Mouse (Mus musculus): ENCODE data around the gene Taf3. TPM values are rescaled to one million over a fixed set of nuclear protein-coding genes. Genes with fewer than 3 reads are reported as not detected.

Gene Taf3
- polyA plus RNA-seq (2016; fragmentation: Nextera tagmentation; extraction: Ambion mirVana) = 15.3 and 15.9 TPM in 2 replicates

- Histone ChIP-seq H3K27ac (peak within 1 kb of the TSS; percentile 64), H3K27me3 (no peaks in the 10 kb centered on the region), H3K4me1 (replicated peaks) (peaks cover 22% of the 10 kb centered on the region), H3K9me3 (no peaks in the 10 kb centered on the region), H3K4me3 (replicated peaks) (peak within 1 kb of the TSS; percentile 85), H3K4me2 (peak within 1 kb of the TSS; percentile 83), H3K36me3 (no peaks in the 10 kb centered on the region), H3K9ac (replicated peaks) (peak within 1 kb of the TSS; percentile 84)
- under 1% methylated on average over 36 of the region's 36 CpGs for WGBS
- peak; percentile 92 for ATAC-seq (ENCODE audit: insufficient number of reproducible peaks, insufficient read depth, low FRiP score, low TSS enrichment, low read depth)
These were observed at the start of gene Taf3 for GRCm38 (mm10) chr2:10048461-10048860. Gene Taf3 (minus strand): TSS chr2:10048596.

- WGBS = 88% methylated on average over 14 of the region's 14 CpGs
- Histone ChIP-seq H3K4me2 (no peak overlapping the region), H3K27ac (no peak overlapping the region), H3K9ac (replicated peaks) (no peak overlapping the region), H3K4me1 (replicated peaks) (no peaks in the 10 kb centered on the region), H3K9me3 (no peaks in the 10 kb centered on the region), H3K27me3 (no peaks in the 10 kb centered on the region), H3K36me3 (peaks cover 37% of the 10 kb centered on the region), H3K4me3 (replicated peaks) (no peak overlapping the region)
- no peak for ATAC-seq (ENCODE audit: insufficient number of reproducible peaks, insufficient read depth, low FRiP score, low TSS enrichment, low read depth)
These were observed 46.1 kb upstream of the Taf3 start for GRCm38 (mm10) chr2:10094327-10095100.

GRCm38 (mm10) chr2:10087256-10087850, 39.0 kb upstream of the Taf3 start:
- no peak for ATAC-seq (ENCODE audit: insufficient number of reproducible peaks, insufficient read depth, low FRiP score, low TSS enrichment, low read depth)
- Histone ChIP-seq H3K4me1 (replicated peaks) (no peaks in the 10 kb centered on the region), H3K9me3 (no peaks in the 10 kb centered on the region), H3K27me3 (no peaks in the 10 kb centered on the region), H3K27ac (no peak overlapping the region), H3K4me2 (no peak overlapping the region), H3K9ac (replicated peaks) (no peak overlapping the region), H3K4me3 (replicated peaks) (no peak overlapping the region), H3K36me3 (peaks cover 83% of the 10 kb centered on the region)
- 84% methylated on average over 8 of the region's 8 CpGs for WGBS

GRCm38 (mm10) chr2:10082737-10083136, 34.3 kb upstream of the Taf3 start:
- ATAC-seq (ENCODE audit: insufficient number of reproducible peaks, insufficient read depth, low FRiP score, low TSS enrichment, low read depth) = no peak
- Histone ChIP-seq H3K4me2 (no peak overlapping the region), H3K36me3 (peaks cover 38% of the 10 kb centered on the region), H3K27ac (no peak overlapping the region), H3K9ac (replicated peaks) (no peak overlapping the region), H3K4me1 (replicated peaks) (peaks cover 24% of the 10 kb centered on the region), H3K4me3 (replicated peaks) (no peak overlapping the region), H3K9me3 (no peaks in the 10 kb centered on the region), H3K27me3 (no peaks in the 10 kb centered on the region)
- WGBS = 40% methylated on average over 1 of the region's 1 CpGs

- Histone ChIP-seq H3K27me3 (no peaks in the 10 kb centered on the region), H3K9me3 (no peaks in the 10 kb centered on the region), H3K27ac (no peak overlapping the region), H3K4me2 (peak overlapping the region; percentile 76), H3K36me3 (peaks cover 28% of the 10 kb centered on the region), H3K9ac (replicated peaks) (peak overlapping the region; percentile 27; the same call in 1 of the 2 replicates), H3K4me3 (replicated peaks) (peak overlapping the region; percentile 88), H3K4me1 (replicated peaks) (peaks cover 28% of the 10 kb centered on the region)
- 84% methylated on average over 5 of the region's 5 CpGs for WGBS
- ATAC-seq (ENCODE audit: insufficient number of reproducible peaks, insufficient read depth, low FRiP score, low TSS enrichment, low read depth) = no peak
These were observed 33.2 kb upstream of the Taf3 start for GRCm38 (mm10) chr2:10081453-10082080.

GRCm38 (mm10) chr2:10080310-10081010, 32.1 kb upstream of the Taf3 start, which contains the start of the genes Atp5c1 and Kin:
Gene Atp5c1 (minus strand): TSS chr2:10080510.
Gene Kin (plus strand): TSS chr2:10080593.
- peaks cover 24% of the 10 kb centered on the region for H3K36me3 ChIP-seq
- peak within 1 kb of the TSS; percentile 76 for H3K4me2 ChIP-seq
- H3K4me3 ChIP-seq (replicated peaks) = peak within 1 kb of the TSS; percentile 88
- ATAC-seq (ENCODE audit: insufficient number of reproducible peaks, insufficient read depth, low FRiP score, low TSS enrichment, low read depth) = peak; percentile 97
- H3K9me3 ChIP-seq = no peaks in the 10 kb centered on the region
- no peaks in the 10 kb centered on the region for H3K27me3 ChIP-seq
- H3K9ac ChIP-seq (replicated peaks) = peak within 1 kb of the TSS; percentile 97
- peaks cover 30% of the 10 kb centered on the region for H3K4me1 ChIP-seq (replicated peaks)
- under 1% methylated on average over 61 of the region's 61 CpGs for WGBS
- H3K27ac ChIP-seq = peak within 1 kb of the TSS; percentile 92

GRCm38 (mm10) chr2:10079745-10080309, 31.4 kb upstream of the Taf3 start:
- H3K9ac ChIP-seq (replicated peaks) = peak overlapping the region; percentile 97
- H3K4me1 ChIP-seq (replicated peaks) = peaks cover 30% of the 10 kb centered on the region
- H3K27me3 ChIP-seq = no peaks in the 10 kb centered on the region
- peak overlapping the region; percentile 92 for H3K27ac ChIP-seq
- WGBS = under 1% methylated on average over 28 of the region's 28 CpGs
- no peaks in the 10 kb centered on the region for H3K9me3 ChIP-seq
- no peak; the same call in 1 of the 2 replicates for ATAC-seq (ENCODE audit: insufficient number of reproducible peaks, insufficient read depth, low FRiP score, low TSS enrichment, low read depth)
- H3K4me3 ChIP-seq (replicated peaks) = peak overlapping the region; percentile 88
- peak overlapping the region; percentile 76 for H3K4me2 ChIP-seq
- peaks cover 26% of the 10 kb centered on the region for H3K36me3 ChIP-seq

- Histone ChIP-seq H3K4me2 (no peak overlapping the region), H3K27ac (no peak overlapping the region), H3K36me3 (peaks cover 31% of the 10 kb centered on the region; the same call in 1 of the 2 replicates), H3K9ac (replicated peaks) (no peak overlapping the region), H3K27me3 (no peaks in the 10 kb centered on the region), H3K4me3 (replicated peaks) (no peak overlapping the region), H3K9me3 (no peaks in the 10 kb centered on the region), H3K4me1 (replicated peaks) (peaks cover 32% of the 10 kb centered on the region)
- no peak for ATAC-seq (ENCODE audit: insufficient number of reproducible peaks, insufficient read depth, low FRiP score, low TSS enrichment, low read depth)
- 94% methylated on average over 8 of the region's 8 CpGs for WGBS
These were observed 28.3 kb upstream of the Taf3 start for GRCm38 (mm10) chr2:10076675-10077074.

- peaks cover 36% of the 10 kb centered on the region; the same call in 1 of the 2 replicates for H3K36me3 ChIP-seq
- no peak overlapping the region for H3K4me2 ChIP-seq
- H3K4me3 ChIP-seq (replicated peaks) = no peak overlapping the region
- H3K9ac ChIP-seq (replicated peaks) = no peak overlapping the region
- WGBS = 83% methylated on average over 7 of the region's 7 CpGs
- no peaks in the 10 kb centered on the region for H3K9me3 ChIP-seq
- H3K27me3 ChIP-seq = no peaks in the 10 kb centered on the region
- no peak for ATAC-seq (ENCODE audit: insufficient number of reproducible peaks, insufficient read depth, low FRiP score, low TSS enrichment, low read depth)
- peaks cover 27% of the 10 kb centered on the region for H3K4me1 ChIP-seq (replicated peaks)
- H3K27ac ChIP-seq = no peak overlapping the region
These were observed 26.1 kb upstream of the Taf3 start for GRCm38 (mm10) chr2:10074470-10074869.

GRCm38 (mm10) chr2:10071751-10072150, 23.4 kb upstream of the Taf3 start:
- no peak for ATAC-seq (ENCODE audit: insufficient number of reproducible peaks, insufficient read depth, low FRiP score, low TSS enrichment, low read depth)
- Histone ChIP-seq H3K4me2 (no peak overlapping the region), H3K36me3 (peaks cover 60% of the 10 kb centered on the region), H3K9me3 (no peaks in the 10 kb centered on the region), H3K27ac (no peak overlapping the region), H3K4me1 (replicated peaks) (0 out of 2 replicates have a peak, but pooled peaks cover 7% of the 10 kb centered on the region), H3K4me3 (replicated peaks) (no peak overlapping the region), H3K9ac (replicated peaks) (no peak overlapping the region), H3K27me3 (no peaks in the 10 kb centered on the region)
- 69% methylated on average over 7 of the region's 7 CpGs for WGBS

Data from limb, embryonic 12.5 days (tissue).